Mouse (Mus musculus) C2C12 (cell line): ENCODE measurements around the gene Calm2.

ENCODE experiments used
- CEBPB ChIP-seq: IDR thresholded peaks from one replicate; pipeline ENCODE4 v1.6.1; 2011; ENCODE audit warnings: low read depth, mild to moderate bottlenecking, control low read depth, moderate library complexity
- CTCF ChIP-seq: IDR thresholded peaks from one replicate; pipeline ENCODE4 v1.5.1; 2011; ENCODE audit not compliant: control insufficient read depth, insufficient read depth, insufficient read length
- FOSL1 ChIP-seq: IDR thresholded peaks from one replicate; pipeline ENCODE4 v1.8.0; 2011; ENCODE audit warnings: mild to moderate bottlenecking, low read length; ENCODE audit not compliant: poor library complexity, insufficient read depth, severe bottlenecking
- MYOD1 ChIP-seq: IDR thresholded peaks from one replicate; pipeline ENCODE4 v1.6.1; 2011; ENCODE audit warnings: low read depth; ENCODE audit not compliant: control insufficient read depth, insufficient read length
- USF1 ChIP-seq: IDR thresholded peaks from one replicate; pipeline ENCODE4 v1.6.1; 2011; ENCODE audit warnings: low read depth, mild to moderate bottlenecking, control low read depth, moderate library complexity

- TF ChIP-seq CTCF (no peak), CEBPB (no peak), FOSL1 (no peak), MYOD1 (no peak), USF1 (no peak)
Observed at GRCm38 (mm10) chr17:87447612-87448200, 971 bp upstream of the Calm2 start.
